Mouse (Mus musculus) embryonic facial prominence, embryonic 15.5 days (tissue): ENCODE measurements at regions not wholly inside any gene's neighbourhood (a gene's known extent, or its start where the extent isn't known, plus 50 kb on each side); places are given as distances from the start of the nearest gene placed in this dataset.

ENCODE experiments used
- ATAC-seq: fragments of 200-750 bp; cut with Nextera tagmentation; 2 replicates; pipeline ENCODE4 v1.8.0; 2017; ENCODE audit warnings: low read depth, moderate TSS enrichment; ENCODE audit not compliant: insufficient number of reproducible peaks, low FRiP score, low TSS enrichment
- H3K27ac ChIP-seq: fragments of 300-500 bp; sonication (generic); replicated peaks from 2 replicates; pipeline ENCODE4 v1.5.1; 2015; ENCODE audit warnings: mild to moderate bottlenecking, inconsistent platforms
- H3K27me3 ChIP-seq: fragments of 300-500 bp; sonication (generic); 2 replicates; pipeline ENCODE4 v1.6.1; 2015; ENCODE audit warnings: inconsistent platforms
- H3K36me3 ChIP-seq: fragments of 300-500 bp; sonication (generic); 2 replicates; pipeline ENCODE4 v1.6.1; 2015; ENCODE audit warnings: mild to moderate bottlenecking, inconsistent platforms
- H3K4me1 ChIP-seq: fragments of 300-500 bp; sonication (generic); 2 replicates; pipeline ENCODE4 v1.6.1; 2015; ENCODE audit warnings: inconsistent platforms
- H3K4me2 ChIP-seq: fragments of 300-500 bp; sonication (generic); replicated peaks from 2 replicates; pipeline ENCODE4 v1.6.1; 2015; ENCODE audit warnings: mild to moderate bottlenecking, inconsistent platforms
- H3K4me3 ChIP-seq: fragments of 300-500 bp; sonication (generic); replicated peaks from 2 replicates; pipeline ENCODE4 v1.5.1; 2015; ENCODE audit warnings: mild to moderate bottlenecking, inconsistent platforms
- H3K9ac ChIP-seq: fragments of 300-500 bp; sonication (generic); 2 replicates; pipeline ENCODE4 v1.6.1; 2015; ENCODE audit warnings: inconsistent platforms
- H3K9me3 ChIP-seq: fragments of 300-500 bp; sonication (generic); replicated peaks from 2 replicates; pipeline ENCODE4 v1.6.1; 2016; ENCODE audit warnings: inconsistent platforms
- WGBS: fragments of 180-500 bp; shearing (Covaris S2); methylation state at CpG from one replicate; pipeline ENCODE4 v1.1.7; 2015; 5-methylcytosine and 5-hydroxymethylcytosine counted together

DNA sequence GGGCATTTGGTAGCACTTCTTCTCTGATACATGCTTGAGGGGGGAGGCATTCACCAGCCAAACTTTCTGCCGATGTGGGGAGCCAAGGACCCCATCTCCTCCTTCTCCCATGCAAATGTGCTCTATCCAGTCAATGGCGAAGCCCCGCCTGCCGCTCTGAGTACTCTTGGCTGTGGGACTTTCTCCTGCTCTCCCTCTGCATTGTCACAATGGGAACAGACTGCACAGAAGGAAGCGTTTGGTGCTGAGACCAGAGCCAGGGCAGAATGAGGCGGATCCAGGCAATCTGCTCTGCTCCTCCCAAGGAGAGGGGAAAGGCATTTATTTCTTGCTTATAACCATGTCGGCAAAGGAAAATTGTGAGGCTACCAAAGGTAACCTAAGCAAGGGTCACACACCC, 123.1 kb downstream of the Sec61b start:
- no peak; the same call in 1 of the 2 replicates for ATAC-seq
- 57% methylated on average over 7 of the region's 7 CpGs for WGBS
- no peak overlapping the region for H3K27ac ChIP-seq
- 0 out of 2 replicates have a peak, but pooled peaks cover 4% of the 10 kb centered on the region for H3K4me1 ChIP-seq
- H3K9me3 ChIP-seq: no peaks in the 10 kb centered on the region
- no peak overlapping the region for H3K9ac ChIP-seq
- no peak overlapping the region for H3K4me3 ChIP-seq
- no peak overlapping the region for H3K4me2 ChIP-seq
- no peaks in the 10 kb centered on the region for H3K27me3 ChIP-seq
- H3K36me3 ChIP-seq: no peaks in the 10 kb centered on the region

DNA sequence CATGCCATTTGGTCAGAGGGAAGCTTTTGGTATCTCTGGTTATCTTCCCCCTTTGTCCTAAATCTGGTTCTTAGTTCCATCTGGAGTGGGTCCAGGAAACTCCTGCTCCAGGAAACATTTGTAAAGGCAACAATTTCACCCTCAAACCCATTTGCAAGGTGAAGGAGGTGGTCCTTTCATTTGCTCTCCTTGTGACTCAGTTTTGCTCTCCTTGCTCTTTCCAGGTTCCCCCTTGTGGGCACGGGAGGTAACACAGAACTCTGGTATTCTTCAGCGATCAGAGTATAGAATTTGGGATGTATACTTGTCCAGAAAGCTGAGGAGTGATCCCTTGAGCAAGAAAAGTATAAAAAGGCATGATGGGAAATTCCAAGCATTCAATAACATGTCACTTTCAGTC, 123.8 kb downstream of the Sec61b start:
- H3K27ac ChIP-seq: no peak overlapping the region
- WGBS: 43% methylated on average over 2 of the region's 2 CpGs
- no peak overlapping the region for H3K9ac ChIP-seq
- H3K36me3 ChIP-seq: no peaks in the 10 kb centered on the region
- H3K4me1 ChIP-seq: peaks cover 10% of the 10 kb centered on the region; the same call in 1 of the 2 replicates
- H3K4me2 ChIP-seq: no peak overlapping the region
- no peak for ATAC-seq
- no peaks in the 10 kb centered on the region for H3K27me3 ChIP-seq
- no peaks in the 10 kb centered on the region for H3K9me3 ChIP-seq
- H3K4me3 ChIP-seq: no peak overlapping the region

DNA sequence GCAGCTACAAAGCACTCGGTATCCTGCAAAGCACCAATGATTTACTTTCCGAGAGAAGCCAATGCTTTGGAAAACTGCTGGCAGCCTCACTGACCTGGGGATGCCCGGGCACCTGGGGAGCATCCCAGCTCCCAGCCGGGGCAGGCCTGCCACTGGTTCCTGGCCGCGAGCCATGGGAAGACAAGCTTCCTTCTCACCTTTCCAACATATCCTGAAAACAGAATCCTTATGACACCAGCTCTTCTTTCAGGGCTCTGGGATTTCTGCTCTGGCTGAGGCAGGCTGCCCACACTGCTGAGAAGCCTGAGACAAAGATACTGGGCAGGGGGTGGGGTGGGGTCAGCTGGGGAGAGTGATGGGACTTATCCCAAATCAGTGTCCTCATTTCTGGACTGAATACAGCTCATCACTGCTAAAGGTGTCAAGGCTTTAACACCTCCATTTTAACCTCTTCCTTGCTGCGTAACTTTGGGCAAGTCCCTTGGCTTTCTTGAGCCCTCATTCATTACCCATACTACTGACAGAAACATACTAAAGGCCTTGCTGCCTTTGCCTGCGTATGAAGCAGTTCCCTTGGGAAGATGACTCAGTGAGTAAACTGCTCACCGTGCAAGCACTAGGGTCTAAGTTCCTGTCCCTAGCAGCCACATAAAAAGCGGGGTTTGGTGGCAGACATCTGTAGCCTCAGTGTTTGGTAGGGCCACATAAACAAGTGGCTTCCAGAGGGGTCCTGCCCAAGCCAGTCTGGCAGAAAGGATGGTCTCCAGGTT, 127.0 kb downstream of the Sec61b start:
- no peaks in the 10 kb centered on the region for H3K27me3 ChIP-seq
- no peak for ATAC-seq
- no peak overlapping the region for H3K4me2 ChIP-seq
- H3K9ac ChIP-seq: no peak overlapping the region
- 70% methylated on average over 10 of the region's 10 CpGs for WGBS
- peaks cover 20% of the 10 kb centered on the region for H3K4me1 ChIP-seq
- no peak overlapping the region for H3K4me3 ChIP-seq
- no peak overlapping the region for H3K27ac ChIP-seq
- no peaks in the 10 kb centered on the region for H3K9me3 ChIP-seq
- H3K36me3 ChIP-seq: no peaks in the 10 kb centered on the region

DNA sequence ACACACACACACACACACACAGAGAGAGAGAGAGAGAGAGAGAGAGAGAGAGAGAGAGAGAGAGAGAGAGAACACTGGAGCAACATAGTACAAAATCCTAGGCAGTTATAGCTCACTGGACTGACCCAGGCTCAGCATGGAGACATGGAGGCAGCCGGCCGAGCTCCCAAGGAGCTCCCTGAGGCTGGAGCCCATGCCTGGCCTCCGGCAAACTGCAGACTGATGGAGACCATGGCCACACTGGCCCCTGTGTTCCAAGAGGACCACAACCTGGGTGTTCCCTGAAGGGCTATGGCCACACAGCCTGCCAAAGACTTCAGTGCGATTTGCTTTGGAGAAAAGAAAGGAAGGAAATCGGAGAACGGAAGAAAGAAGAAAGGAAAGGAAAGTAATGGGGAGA, 128.9 kb downstream of the Sec61b start:
- Histone ChIP-seq H3K9ac (0 out of 2 replicates have a peak overlapping the region, but pooled peaks have one; percentile 28), H3K4me3 (peak overlapping the region; percentile 36), H3K4me2 (peak overlapping the region; percentile 60), H3K36me3 (no peaks in the 10 kb centered on the region), H3K4me1 (peaks cover 20% of the 10 kb centered on the region), H3K9me3 (no peaks in the 10 kb centered on the region), H3K27ac (peak overlapping the region; percentile 87), H3K27me3 (no peaks in the 10 kb centered on the region)
- peak; percentile 45; the same call in 1 of the 2 replicates for ATAC-seq
- WGBS: 30% methylated on average over 6 of the region's 6 CpGs

DNA sequence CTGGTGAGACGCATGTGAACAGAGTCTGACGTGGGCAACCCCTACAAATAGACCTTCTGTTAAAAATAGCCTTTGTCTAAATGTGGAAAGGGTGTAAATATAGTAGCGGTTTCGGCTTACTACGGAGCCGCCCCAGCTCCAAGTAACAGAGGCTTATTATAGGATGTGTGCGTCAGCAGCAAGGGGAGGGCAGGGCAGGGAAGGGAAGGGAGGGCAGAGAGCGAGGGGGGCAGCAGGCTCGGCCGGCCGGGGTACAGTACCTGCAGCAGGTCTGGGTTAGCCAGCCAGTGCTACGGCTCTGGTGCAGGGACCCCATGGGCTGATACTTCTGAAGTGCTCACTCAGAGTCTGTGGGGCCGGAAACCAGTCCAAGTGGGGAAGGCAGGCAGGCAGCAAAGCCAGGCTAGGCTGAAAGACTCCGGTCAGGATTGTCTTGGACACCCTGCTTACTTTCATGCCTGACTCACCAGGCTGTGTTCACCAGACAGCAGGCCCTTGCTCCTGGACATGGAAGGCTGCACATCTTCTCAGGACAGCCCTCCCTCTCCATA, 129.5 kb downstream of the Sec61b start:
- Histone ChIP-seq H3K4me2 (peak overlapping the region; percentile 60), H3K27ac (peak overlapping the region; percentile 87), H3K4me3 (peak overlapping the region; percentile 36), H3K27me3 (no peaks in the 10 kb centered on the region), H3K9me3 (no peaks in the 10 kb centered on the region), H3K9ac (0 out of 2 replicates have a peak overlapping the region, but pooled peaks have one; percentile 28), H3K4me1 (peaks cover 20% of the 10 kb centered on the region), H3K36me3 (no peaks in the 10 kb centered on the region)
- ATAC-seq: peak; percentile 84
- WGBS: 11% methylated on average over 14 of the region's 14 CpGs

DNA sequence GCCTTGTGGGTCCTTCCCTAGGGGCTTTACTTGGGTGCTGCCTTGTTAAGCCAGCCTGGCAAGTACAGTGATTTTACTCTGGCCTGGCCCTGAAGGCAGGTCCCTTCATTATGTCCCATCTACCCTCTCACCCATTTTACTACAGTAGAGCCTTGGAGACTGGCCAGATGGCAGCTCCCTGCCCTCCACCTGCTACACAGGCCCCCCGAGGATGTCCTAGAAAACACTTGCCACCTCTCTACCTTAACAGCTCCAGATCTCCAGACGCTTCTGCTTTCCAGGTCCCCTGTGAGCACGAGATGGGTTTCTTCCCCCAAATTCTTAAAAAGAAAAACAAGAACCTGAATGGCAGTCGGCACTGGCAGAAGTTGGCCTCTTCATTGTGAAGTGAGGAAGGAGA, 131.2 kb downstream of the Sec61b start:
- no peak for ATAC-seq

DNA sequence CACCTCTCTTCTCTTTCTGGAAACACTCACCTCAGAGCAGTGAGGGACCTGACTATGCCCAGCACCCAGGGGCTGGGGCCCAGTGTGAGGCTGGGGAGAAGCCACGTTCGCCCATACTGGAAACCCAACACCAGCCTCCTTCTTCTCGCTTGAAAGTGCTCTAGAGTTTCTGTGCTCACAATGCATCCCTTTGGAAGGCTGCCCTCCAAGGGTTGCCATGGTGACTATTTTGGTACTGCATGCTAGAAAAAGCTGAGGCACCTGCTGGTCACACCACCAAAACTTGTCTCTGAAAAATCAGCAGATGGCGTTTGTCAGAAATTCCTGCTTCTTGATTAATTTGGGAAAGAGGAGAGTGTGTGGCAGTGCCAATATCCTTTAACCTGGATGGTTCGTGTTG, 134.2 kb downstream of the Sec61b start:
- Histone ChIP-seq H3K4me1 (peaks cover 12% of the 10 kb centered on the region), H3K4me2 (no peak overlapping the region), H3K27ac (no peak overlapping the region), H3K9ac (no peak overlapping the region), H3K4me3 (no peak overlapping the region), H3K27me3 (no peaks in the 10 kb centered on the region), H3K9me3 (no peaks in the 10 kb centered on the region), H3K36me3 (no peaks in the 10 kb centered on the region)
- no peak for ATAC-seq
- 53% methylated on average over 5 of the region's 5 CpGs for WGBS

More for the DNA sequence above, 131.2 kb downstream of the Sec61b start:
- Histone ChIP-seq H3K36me3 (no peaks in the 10 kb centered on the region), H3K27me3 (no peaks in the 10 kb centered on the region), H3K4me1 (peaks cover 20% of the 10 kb centered on the region), H3K9me3 (no peaks in the 10 kb centered on the region), H3K27ac (no peak overlapping the region), H3K4me3 (no peak overlapping the region), H3K9ac (no peak overlapping the region), H3K4me2 (no peak overlapping the region)
- WGBS: 82% methylated on average over 4 of the region's 4 CpGs

DNA sequence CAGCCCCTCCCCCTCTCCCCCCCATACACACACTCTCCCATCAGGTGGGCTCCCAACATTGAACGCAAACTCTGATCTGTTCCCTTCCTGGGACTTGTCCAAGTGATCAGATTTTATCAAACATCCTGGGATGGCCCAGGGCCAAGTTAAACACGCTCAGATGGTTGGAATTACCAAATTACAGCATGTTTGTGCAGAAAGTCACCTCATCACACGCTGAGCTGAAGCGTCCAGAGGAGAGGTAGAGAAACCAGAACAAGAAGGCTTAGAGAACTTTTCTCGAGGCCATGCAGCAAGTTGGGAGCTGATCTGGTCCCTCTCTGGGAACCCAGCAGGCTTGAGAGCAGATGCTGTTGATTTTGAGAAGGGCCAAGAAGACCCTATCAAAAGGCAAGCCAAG, 136.5 kb downstream of the Sec61b start:
- H3K36me3 ChIP-seq: no peaks in the 10 kb centered on the region
- H3K4me2 ChIP-seq: no peak overlapping the region
- H3K4me1 ChIP-seq: 0 out of 2 replicates have a peak, but pooled peaks cover 6% of the 10 kb centered on the region
- H3K27ac ChIP-seq: no peak overlapping the region
- H3K27me3 ChIP-seq: no peaks in the 10 kb centered on the region
- 24% methylated on average over 5 of the region's 5 CpGs for WGBS
- no peak overlapping the region for H3K9ac ChIP-seq
- H3K4me3 ChIP-seq: no peak overlapping the region
- H3K9me3 ChIP-seq: no peaks in the 10 kb centered on the region
- no peak for ATAC-seq

DNA sequence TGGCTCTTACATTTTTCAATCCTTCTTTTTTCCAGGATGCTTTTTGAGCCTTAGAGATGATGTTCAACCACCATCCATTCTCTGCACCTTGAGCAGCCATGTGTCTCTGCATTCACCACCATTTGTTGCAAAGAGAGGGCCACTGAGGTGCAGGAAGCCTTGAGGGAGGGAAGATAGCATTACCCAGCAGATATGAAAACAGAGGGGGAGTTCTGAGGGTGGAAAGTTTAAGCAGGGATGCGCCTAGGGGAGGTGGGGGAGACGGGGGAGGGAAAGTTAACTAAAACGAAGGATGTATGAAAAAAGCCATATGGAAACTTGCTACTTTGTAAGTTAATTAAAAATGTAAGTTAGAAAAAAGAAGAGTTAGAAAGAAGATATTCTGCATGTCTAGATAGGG, 142.1 kb downstream of the Sec61b start:
- Histone ChIP-seq H3K36me3 (no peaks in the 10 kb centered on the region), H3K9ac (no peak overlapping the region), H3K27me3 (no peaks in the 10 kb centered on the region), H3K27ac (no peak overlapping the region), H3K4me1 (no peaks in the 10 kb centered on the region), H3K9me3 (no peaks in the 10 kb centered on the region), H3K4me3 (no peak overlapping the region), H3K4me2 (no peak overlapping the region)
- no peak for ATAC-seq
- 83% methylated on average over 3 of the region's 3 CpGs for WGBS

DNA sequence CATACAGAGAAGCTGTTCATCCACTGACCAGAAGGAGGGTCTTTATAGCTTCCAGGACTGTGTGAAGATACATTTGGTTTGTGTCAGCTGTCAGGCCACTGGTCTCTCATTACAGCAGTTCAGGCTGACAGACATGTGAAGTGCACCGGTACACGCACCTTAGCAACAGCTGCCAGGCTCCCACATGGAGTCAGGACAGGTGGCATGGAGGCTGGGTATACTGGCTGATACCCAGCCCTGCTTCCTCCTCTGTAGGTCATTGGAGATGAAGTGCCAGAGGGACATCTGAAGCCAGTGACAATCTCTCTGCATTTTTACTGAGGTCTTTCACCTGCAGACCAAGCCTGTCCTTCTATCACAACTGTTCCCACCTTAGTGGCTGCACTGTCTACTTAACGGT, 146.2 kb downstream of the Sec61b start:
- WGBS: 73% methylated on average over 3 of the region's 3 CpGs
- Histone ChIP-seq H3K4me1 (no peaks in the 10 kb centered on the region), H3K4me3 (no peak overlapping the region), H3K9me3 (no peaks in the 10 kb centered on the region), H3K9ac (no peak overlapping the region), H3K4me2 (no peak overlapping the region), H3K27me3 (no peaks in the 10 kb centered on the region), H3K36me3 (no peaks in the 10 kb centered on the region), H3K27ac (no peak overlapping the region)
- no peak for ATAC-seq

DNA sequence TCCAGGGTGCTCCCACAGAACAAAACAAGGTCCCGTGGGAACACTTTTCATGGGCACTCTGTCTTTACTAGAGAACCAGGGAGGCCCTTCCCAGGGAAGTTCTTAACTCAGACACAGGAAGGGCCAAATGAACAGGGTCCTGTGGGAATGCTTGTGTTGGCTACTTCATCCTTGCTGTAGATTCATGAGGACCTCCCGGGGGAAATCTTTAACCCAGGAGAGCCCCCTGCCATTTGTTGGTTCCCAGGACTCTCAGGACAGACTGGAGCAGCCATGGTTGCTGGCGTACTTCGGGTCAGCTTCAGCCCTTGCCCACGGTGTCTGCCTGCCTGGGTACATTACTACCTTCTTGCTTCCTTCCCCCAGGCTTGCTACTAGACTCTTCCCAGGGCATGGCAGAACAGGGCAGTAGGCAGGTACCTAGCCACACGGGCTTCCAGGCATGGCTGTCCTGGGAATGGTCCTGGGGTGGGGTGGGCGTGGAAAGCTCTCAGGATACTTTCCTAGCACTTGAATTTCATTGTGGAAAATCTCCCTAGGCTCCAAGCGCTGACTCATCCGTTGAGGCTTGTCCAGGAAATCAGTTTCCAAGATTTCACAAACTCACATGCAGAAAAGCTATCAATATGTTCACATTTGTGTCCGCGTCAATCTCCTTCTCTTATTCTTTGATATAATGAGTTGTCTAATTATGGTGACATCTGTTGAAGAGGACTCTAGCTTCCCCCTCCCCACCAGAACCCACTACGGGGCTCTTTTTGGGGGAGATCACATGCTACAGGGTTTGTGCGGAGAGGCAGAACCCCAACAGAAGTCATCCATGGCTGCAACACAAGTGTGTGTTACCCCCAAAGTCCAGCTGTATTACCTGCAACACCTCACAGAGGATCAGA, 148.6 kb downstream of the Sec61b start:
- ATAC-seq: no peak
- H3K4me1 ChIP-seq: no peaks in the 10 kb centered on the region
- H3K4me3 ChIP-seq: no peak overlapping the region
- 78% methylated on average over 13 of the region's 13 CpGs for WGBS
- H3K27ac ChIP-seq: no peak overlapping the region
- H3K4me2 ChIP-seq: no peak overlapping the region
- H3K9ac ChIP-seq: no peak overlapping the region
- no peaks in the 10 kb centered on the region for H3K9me3 ChIP-seq
- H3K36me3 ChIP-seq: no peaks in the 10 kb centered on the region
- H3K27me3 ChIP-seq: no peaks in the 10 kb centered on the region
